Mouse (Mus musculus) gastrocnemius, postnatal 14 days (tissue): ENCODE results near the gene Kdm6a. TPM values are rescaled to one million over a fixed set of nuclear protein-coding genes. Genes with fewer than 3 reads are reported as not detected.

Experiments used
- DNase-seq: peaks from one replicate; pipeline ENCODE4 v3.0.0; 2021; ENCODE audit warnings: mixed read lengths
- intact Hi-C: fragments of 180-260 bp; cut with DNase I; formaldehyde crosslinking; loops from one replicate; pipeline ENCODE4 v1.15.1; 2025; ENCODE audit warnings: low total_unique reads
- long read RNA-seq, 2 experiments: library from polyadenylated mRNA; stranded (forward); transcript quantifications; one replicate each; pipeline ENCODE4 v2.0.0; 2021
- total RNA-seq, 2 experiments: library from RNA; stranded (reverse); gene quantifications; 2 replicates each; pipeline ENCODE4 v1.2.3; 2021

Gene Kdm6a
- total RNA-seq = 10 to 100 TPM; 23.0 to 27.3 TPM
- long read RNA-seq, experiment 1, full-length matches to known transcripts = 1 of 4 reads
- long read RNA-seq, experiment 1, partial matches to known transcripts = 1 of 4 reads
- long read RNA-seq, experiment 1, other reads (novel, unspliced or antisense) = 2 of 4 reads
- long read RNA-seq, experiment 2, full-length matches to known transcripts = 2 of 11 reads
- long read RNA-seq, experiment 2, partial matches to known transcripts = 5 of 11 reads
- long read RNA-seq, experiment 2, other reads (novel, unspliced or antisense) = 4 of 11 reads

DNA sequence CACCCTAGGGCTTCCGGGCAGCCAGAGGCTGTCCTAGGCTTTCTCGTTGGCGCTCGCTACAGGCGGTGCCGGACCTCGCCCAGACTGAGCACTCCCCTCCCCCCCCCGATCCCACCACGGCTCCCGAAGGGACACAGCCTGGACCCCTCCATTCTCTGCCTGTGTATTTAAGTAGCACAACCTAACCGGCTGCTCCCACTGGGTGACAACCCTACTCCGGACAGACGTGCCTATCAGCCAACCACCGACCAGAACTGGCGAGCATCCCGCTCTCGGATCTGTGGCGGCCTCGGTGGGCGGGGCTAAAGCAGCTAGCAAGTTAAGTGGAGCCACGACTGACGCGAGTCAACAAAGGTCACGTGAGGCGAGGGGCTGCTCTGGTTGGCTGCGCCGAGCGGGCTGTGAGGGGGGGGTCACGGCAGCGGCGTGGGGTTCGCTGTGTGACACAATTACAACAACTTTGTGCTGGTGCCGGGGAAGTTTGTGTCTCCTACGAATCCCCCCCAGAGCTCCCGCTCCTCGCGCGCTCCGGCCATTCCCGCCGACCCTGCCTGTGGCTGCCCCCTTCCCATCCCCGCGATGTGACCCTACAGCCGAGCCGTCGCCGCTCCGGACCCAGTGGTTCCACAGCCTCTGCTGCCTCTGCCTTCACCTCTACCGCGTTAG, at the start of gene Kdm6a:
Kdm6a (plus strand) TSS at position 384 of the 666 bp plus-strand sequence.
- intact Hi-C loops = loop anchor here (10.0 kb wide), 1 partner anchor 92 kb away; no protein-coding TSS in a partner anchor

DNA sequence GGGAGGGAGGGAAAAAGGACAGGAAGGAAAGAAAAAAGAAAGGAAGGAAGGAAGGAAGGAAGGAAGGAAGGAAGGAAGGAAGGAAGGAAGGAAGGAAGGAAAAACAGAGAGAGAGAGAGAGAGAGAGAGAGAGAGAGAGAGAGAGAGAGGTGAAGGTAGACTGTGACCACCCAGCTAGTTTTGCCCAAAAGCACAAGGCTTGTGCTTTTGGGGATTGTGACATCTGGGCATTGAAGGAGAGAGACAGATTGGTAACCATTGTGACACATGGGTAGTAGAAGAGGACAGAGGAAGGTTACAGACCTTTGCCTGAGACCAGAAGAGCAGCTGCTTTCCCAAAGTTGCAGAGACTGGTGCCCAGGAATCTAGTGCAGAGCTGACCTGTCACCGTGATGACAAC, 16.8 kb upstream of the Kdm6a start, which contains the start of gene Dusp21:
Dusp21 (plus strand) TSS at position 301 of the 400 bp plus-strand sequence.
- DNase-seq = no peak
- intact Hi-C loops = no loop called here

More for the DNA sequence above, at the start of gene Kdm6a:
- DNase-seq = peak; percentile 100

DNA sequence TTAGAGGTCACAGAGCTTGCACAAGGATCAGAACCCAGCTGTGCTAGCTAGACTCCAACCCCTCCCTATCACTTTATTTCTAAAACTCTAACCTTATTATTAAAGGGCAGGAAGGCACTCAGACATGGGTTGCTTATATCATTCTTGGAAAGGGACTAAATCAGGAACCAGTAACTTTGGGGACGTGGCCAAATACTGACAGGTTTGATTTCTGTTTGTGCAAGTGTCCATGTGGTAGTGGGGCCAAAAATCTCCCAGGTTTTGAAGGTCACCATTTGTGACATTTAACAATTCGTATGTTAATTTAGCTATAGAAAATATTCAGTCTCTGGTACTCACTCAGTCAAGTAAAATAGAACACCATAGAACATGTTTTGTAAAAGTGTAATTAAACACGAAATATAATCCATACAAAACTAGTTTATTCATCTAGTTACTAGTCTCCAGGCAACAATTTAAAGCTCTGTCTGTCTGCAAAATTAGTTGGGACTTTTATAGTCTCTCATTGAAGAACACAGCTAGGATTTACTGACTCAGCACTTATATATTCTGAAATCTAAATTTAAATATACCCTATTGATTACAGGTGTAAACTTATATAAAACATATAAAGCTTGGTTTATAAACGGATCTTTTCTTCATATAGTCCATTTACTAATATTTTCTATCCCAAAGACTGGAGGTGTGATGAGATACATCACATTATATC, 1.5 kb upstream of the Kdm6a start:
- intact Hi-C loops = loop anchor here (10.0 kb wide), 1 partner anchor 94 kb away; no protein-coding TSS in a partner anchor
- no peak for DNase-seq

DNA sequence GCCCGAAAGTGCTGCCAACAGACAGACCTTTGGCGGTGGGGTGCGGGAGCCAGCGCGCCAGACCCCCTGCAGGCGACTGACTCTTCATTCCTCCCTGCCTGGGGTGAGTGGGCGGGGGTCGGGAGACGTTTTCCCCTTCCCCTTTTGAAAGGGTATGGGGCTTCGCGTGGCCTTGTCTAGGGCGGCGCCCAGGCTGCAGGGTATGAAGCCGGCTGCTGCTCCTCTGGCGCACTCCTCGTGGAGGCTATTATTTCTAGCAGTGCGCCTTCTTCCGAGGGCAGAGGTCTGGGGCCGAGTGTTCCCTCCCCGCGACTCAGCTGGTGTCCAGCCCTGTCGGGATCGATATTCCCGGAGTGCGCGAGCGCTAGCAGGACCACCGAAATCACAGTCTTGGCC, 581 bp upstream of the Kdm6a start:
- no peak for DNase-seq
- intact Hi-C loops = loop anchor here (10.0 kb wide), 1 partner anchor 93 kb away; no protein-coding TSS in a partner anchor

DNA sequence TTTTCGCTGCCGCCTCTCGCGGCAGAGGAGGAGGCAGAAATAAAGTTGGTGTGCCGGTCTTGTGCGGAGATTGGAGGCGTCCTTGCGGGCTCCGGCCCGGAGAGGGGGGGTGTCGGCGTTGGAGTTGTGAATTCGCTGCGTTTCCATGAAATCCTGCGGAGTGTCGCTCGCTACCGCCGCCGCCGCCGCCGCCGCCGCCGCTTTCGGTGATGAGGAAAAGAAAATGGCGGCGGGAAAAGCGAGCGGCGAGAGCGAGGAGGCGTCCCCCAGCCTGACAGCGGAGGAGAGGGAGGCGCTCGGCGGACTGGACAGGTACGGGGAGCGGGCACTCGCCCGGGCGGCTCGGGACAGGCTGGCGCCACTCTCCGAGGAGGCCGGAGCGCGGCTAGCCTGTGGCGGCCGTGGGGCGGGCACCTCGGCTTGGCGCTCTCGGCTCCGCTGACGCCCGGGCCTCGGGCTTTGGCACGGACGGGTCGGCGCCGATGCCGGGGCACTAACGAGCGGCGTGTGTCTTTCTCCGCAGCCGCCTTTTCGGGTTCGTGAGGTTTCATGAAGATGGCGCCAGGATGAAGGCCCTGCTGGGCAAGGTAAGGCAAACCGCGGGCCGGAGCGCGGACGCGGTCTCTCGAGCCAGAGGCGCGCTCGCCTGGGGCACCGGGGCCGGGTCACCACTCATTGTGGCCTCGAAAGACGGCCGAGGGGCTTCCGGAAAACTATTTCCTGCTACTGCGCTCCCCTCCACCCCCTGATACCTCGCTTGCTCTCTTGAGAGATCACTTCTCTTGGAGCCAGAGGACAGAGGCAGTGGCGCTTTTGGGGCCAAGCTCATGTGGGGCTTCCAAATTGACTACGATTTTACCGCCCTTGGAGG, 721 bp downstream of the Kdm6a start:
- intact Hi-C loops = loop anchor here (10.0 kb wide), 1 partner anchor 92 kb away; no protein-coding TSS in a partner anchor

DNA sequence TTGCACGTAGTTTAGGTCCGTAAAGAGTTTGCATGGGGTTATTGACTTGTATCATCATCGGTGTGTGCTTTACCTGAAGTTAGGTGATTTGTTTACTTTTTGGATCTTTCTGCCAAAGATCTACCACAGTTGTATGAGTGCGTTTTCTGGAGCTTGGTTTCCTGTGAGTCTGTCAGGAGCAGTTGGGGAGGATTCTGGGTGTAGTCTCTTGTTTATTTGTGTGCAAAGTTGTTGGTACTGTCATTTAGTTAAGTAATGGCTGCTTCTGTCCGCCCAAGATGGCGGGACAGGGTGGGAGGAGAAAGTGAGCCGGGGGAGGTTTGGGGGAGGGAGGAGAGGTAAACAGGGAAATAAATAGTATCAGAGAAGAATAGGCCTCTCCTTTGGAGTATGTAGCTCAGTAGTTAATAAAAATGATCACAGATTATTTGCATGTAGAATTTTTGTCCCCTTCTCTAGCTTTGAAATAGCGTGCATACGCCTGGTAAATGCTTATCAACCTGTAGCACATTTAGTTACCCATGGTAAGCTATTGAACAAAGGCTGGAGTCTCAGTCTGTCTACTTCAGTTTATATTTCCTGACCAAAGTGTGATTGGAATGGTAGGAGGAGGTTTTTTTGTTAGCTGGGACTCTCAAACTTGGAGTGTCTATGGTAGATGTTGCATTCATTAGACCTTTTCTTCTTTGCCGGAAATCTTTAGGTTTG, 1.7 kb downstream of the Kdm6a start:
- peak; percentile 14 for DNase-seq
- intact Hi-C loops = loop anchor here (10.0 kb wide), 1 partner anchor 91 kb away; no protein-coding TSS in a partner anchor

More for the DNA sequence above, 721 bp downstream of the Kdm6a start:
- DNase-seq = peak; percentile 75

DNA sequence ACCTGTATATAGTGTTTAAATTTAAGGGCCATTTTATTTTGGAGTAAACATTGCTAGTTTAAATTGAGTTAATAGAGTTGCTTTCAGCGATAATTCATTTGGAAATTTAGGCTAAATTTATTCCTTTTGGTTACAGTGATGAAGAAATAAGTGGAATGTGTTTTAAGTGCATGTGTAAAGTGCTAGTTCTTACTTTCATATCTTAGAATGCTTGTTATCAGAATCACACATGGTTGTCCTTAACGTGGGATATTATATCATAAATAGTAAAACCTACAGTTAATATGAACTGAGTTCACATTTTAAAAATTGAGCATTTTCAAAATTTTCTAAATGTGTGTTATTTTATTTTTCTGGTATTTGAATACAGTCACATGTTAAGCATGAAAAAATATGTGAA, 2.7 kb downstream of the Kdm6a start:
- DNase-seq = no peak
- intact Hi-C loops = loop anchor here (10.0 kb wide), 1 partner anchor 90 kb away; no protein-coding TSS in a partner anchor

DNA sequence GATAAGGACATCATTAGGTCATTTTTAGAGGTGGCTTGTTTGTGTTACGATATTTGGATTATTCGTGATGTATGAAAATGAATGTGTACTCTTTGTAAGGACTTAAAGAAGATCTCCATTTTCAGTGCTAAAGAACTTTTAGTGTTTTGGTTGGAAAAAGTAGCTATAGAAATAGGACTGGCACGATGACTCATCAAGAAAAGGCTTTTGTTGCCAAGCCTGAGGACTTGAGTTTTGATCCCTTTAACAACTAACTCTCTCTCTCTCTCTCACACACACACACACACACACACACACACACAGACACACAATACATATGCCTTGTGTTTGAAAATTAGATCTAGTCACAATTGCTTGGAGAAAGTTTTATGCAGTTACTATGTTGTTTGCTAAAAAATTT, 4.6 kb downstream of the Kdm6a start:
- no peak for DNase-seq
- intact Hi-C loops = loop anchor here (10.0 kb wide), 1 partner anchor 88 kb away; no protein-coding TSS in a partner anchor

DNA sequence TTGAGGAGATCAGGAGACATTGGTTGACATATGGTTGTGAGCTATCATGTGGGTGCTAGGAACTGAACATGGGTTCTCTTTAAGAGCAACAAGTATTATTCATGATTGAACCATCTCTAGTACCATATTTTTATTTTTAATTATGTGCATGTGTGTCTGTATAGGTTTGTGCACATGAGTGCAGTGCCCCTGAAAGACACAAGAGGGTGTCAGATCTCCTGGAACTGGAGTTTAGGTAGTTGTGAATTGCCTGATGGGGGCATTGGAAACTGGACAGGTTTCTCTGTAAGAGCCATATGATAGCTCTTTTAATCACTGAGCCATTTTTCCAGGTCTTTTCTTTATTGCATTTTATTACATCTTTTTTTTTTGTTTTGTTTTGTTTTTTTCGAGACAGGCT, 6.6 kb downstream of the Kdm6a start:
- DNase-seq = no peak
- intact Hi-C loops = loop anchor here (10.0 kb wide), 1 partner anchor 86 kb away; no protein-coding TSS in a partner anchor

DNA sequence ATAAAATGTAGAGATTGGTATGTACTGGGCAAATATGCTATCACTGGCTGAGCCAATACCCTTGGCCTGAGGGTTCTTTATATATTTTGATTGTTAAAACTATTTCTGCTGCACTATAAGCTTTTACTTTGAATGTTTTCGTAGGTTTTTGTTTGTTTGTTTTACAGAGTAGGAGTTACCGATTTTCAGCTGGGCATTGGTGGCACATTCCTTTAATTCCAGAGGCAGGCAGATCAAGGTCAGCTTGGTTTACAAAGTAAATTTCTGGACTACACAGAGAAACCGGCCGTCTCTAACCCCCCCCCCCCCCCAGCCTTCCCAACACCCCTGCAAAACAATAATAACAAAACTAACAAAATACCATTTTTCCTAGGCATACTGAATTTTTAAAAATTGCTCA, 12.5 kb downstream of the Kdm6a start:
- no peak for DNase-seq
- intact Hi-C loops = no loop called here

DNA sequence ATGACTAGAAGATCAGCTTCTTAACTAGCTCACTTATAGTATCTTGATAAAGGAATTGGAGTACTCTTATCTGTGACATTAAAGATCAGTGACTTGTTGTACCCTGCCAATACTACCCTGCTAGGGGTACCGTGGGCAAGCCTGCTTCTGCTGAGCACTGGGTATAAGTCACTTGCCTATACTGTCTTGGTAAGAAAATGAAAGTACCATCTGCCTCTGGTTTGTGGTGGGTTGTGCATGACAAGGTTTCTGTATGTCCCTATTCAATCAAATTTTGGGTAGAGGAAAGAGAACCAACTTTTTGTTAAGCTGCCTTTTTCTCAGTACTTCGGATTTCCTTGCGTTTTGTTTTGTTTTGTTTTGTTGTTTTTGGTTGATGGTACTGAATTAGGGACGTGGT, 15.4 kb downstream of the Kdm6a start:
- intact Hi-C loops = no loop called here
- no peak for DNase-seq

DNA sequence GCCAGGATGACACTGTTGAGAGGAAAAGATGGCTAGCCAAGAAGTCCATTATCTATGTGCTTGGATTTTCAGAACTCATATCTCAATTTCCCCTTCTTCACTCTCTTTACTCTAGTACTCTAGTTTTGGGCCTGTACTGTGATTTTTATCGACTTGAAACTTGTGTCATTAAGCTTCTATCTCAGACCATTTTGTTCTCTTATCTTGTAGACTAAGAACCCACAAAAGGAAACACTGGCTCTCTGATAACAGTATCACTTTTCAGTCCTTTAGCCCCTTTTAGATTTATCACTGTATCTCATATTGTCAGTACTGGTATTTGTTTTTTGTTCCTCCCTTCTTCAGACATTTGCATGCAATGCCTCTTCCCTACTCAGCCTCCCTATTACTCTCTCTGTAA, 17.1 kb downstream of the Kdm6a start:
- DNase-seq = no peak
- intact Hi-C loops = no loop called here

DNA sequence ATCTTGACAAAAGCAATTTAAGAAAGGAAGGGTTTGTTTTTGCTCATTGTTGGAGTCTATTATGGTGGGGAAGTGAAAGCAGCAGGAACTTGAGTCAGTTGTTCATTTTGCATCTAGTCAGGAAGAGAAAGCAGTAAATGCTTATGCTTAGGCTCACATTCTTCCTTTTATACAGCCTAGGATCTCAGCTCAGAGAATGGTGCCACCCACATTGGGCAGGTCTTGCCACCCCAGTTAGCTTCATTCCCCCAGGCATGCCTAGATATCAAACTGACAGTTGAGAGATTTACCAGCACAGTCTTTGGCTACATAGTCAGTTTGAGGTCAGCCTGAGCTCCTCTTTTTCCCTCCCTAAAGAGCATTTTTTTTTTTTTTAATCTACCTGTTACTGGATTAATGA, 24.8 kb downstream of the Kdm6a start:
- DNase-seq = no peak
- intact Hi-C loops = no loop called here

DNA sequence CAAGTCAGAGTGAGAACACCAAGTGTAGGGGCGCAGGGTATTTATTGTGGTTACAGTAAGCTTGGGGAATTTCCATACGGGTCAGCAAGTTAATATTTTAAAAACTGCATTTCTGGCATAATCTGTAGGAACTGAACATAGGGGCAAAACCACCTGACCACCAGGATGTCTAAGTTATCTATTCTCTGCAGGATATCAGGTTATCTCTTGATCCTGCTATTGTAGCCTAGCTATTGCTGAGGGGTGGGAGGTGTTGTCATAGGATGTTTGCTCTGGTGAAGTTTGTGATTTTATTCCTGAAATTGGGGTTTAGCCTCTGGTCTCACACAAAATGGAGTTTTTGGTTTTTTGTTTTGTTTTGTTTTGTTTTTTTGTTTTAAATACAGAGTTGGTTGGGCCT, 25.9 kb downstream of the Kdm6a start:
- intact Hi-C loops = no loop called here
- DNase-seq = no peak

DNA sequence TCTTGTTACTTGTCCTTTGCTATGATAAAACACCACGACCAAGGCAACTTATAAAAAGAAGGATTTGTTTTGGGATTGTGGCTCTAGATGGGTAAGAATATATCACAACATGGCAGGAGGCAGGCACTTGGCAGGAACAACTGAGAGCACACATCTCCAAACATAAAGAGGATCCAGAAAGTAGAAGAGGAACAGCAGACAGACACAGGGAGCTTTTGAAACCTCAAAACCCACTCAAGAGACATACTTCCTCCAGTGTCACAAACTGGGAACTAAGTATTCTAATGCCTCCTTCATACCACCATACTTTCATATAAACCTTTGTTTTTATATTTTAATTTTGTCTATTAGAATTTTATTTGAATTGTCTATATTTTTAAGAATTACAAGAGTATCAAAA, 77.2 kb downstream of the Kdm6a start:
- no peak for DNase-seq
- intact Hi-C loops = no loop called here

DNA sequence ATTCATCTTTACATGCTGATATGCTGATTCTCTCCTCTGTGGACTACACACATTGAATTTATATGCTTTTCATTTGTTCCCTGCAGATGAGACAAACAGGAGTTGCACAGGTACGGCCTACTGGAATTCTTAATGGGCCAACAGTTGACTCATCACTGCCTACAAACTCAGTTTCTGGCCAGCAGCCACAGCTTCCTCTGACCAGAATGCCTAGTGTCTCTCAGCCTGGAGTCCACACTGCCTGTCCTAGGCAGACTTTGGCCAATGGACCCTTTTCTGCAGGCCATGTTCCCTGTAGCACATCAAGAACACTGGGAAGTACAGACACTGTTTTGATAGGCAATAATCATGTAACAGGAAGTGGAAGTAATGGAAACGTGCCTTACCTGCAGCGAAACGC, 88.2 kb downstream of the Kdm6a start:
- no peak for DNase-seq
- intact Hi-C loops = loop anchor here (10.0 kb wide), 1 partner anchor 86 kb away; the partner anchor contains the start of gene Kdm6a

DNA sequence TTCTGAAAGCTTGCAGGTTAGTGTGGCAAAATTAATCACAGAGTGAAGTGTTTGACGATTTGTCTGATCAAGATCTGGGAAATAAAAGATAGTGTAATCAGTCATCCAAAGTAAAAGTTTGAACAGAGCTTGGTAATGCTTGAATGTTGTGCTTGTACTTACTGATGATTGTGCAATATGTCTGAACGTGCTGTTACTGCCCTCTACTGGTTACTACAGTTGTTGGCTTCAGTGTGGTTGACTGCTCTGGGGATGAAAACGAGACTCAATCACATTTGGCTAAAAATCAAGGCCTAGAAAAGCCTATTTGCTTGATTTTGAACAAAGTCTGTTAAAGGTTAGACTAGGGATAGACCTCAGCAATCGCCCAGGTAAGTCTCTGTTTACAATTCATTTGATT, 92.4 kb downstream of the Kdm6a start:
- peak; percentile 19 for DNase-seq
- intact Hi-C loops = loop anchor here (10.0 kb wide), 1 partner anchor 90 kb away; the partner anchor contains the start of gene Kdm6a

DNA sequence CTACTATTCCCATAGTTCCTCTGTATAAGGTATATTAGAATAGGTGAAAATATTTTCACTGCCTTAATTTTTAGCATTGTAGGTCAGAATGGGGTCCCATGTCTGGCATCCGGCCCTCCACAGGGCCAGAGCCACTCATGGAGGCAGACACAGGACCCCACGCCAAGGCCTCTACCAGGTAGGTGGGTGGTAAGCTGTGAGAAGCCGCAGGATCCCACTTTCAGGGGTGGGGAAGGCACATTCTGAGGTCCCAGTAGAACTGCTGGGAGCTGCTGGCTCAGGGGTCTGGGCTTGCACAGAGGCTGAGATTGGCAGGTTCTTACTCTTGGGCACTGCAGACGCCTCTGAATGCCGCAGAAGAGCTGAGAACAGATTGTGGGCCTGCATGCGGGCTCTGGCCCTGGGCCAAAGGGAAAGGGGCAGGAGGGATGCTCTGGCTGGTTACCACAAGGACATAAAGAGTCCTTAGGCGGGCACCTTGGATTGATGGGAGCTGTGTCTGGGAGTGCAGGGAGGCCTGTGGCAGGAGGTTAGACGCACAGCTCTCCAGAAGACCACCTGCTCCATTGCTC, 95.9 kb downstream of the Kdm6a start:
- intact Hi-C loops = loop anchor here (10.0 kb wide), 1 partner anchor 94 kb away; the partner anchor contains the start of gene Kdm6a
- no peak for DNase-seq
